Mouse (Mus musculus): ENCODE measurements at regions not wholly inside any gene's neighbourhood (a gene's known extent, or its start where the extent isn't known, plus 50 kb on each side); places are given as distances from the start of the nearest gene placed in this dataset.

DNA sequence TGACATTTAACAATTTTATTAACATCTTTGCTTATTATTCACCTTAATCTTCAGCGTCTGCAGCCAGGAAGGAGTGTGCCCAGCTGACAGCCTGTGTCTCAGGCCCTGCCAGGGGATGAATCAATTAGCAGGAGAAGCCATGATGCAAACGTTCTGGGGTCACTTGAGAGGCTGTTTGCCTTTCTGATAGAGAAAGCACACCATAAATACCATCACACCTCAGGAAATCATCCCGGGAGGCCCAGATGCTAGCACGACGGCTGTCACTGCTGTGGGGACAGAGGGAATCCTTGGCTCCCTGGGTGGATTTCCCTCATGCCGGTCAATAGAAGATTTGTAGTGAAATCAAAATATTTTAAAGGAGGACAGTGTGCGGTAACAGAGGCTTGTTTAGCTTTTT, 343.7 kb upstream of the Hnrnpa3 start:
- Histone ChIP-seq H3K4me3 (replicated peaks; ENCODE audit: insufficient read depth, low read depth, low read length) (no peak overlapping the region), H3K27ac (ENCODE audit: insufficient read depth, low read length) (no peak overlapping the region), H3K27me3 (ENCODE audit: control insufficient read depth, insufficient read depth, low read length) (no peaks in the 10 kb centered on the region; the same call in 1 of the 2 replicates), H3K4me1 (ENCODE audit: control insufficient read depth, insufficient read depth, low read length) (no peaks in the 10 kb centered on the region)
- no peak for DNase-seq
- TF ChIP-seq CTCF (IDR thresholded peaks at IDR 0.05; ENCODE audit: borderline replicate concordance, insufficient read depth, low read depth, low read length), result no peak
- TF ChIP-seq POLR2A (IDR thresholded peaks at IDR 0.05; ENCODE audit: borderline replicate concordance, insufficient read depth, low read length), result no peak
- 54% methylated on average over 7 of the region's 7 CpGs for WGBS

DNA sequence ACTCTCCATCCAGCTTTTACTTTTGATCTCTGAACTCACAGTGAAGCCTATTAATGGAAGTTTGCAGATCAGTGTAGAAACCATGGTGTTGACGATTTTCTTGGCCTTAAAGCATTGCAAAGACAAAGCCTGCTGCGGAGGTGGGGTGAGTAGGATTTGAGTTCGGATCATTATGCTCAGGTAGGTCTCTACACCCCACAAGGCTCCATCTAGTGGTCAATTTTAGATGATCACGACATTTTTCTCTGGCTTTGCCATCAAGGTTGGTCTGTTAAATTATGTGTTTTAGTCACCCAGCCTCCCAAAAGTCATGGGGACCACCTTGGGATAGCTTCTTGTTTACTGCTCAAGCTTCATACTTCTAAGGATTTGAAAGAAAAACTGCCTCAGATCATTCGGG, 340.9 kb upstream of the Hnrnpa3 start:
- Histone ChIP-seq H3K4me1 (ENCODE audit: control insufficient read depth, insufficient read depth, low read length) (no peaks in the 10 kb centered on the region), H3K4me3 (replicated peaks; ENCODE audit: insufficient read depth, low read depth, low read length) (no peak overlapping the region), H3K27me3 (ENCODE audit: control insufficient read depth, insufficient read depth, low read length) (no peaks in the 10 kb centered on the region), H3K27ac (ENCODE audit: insufficient read depth, low read length) (no peak overlapping the region)
- 64% methylated on average over 5 of the region's 5 CpGs for WGBS
- TF ChIP-seq POLR2A (IDR thresholded peaks at IDR 0.05; ENCODE audit: borderline replicate concordance, insufficient read depth, low read length), result no peak
- no peak for DNase-seq

DNA sequence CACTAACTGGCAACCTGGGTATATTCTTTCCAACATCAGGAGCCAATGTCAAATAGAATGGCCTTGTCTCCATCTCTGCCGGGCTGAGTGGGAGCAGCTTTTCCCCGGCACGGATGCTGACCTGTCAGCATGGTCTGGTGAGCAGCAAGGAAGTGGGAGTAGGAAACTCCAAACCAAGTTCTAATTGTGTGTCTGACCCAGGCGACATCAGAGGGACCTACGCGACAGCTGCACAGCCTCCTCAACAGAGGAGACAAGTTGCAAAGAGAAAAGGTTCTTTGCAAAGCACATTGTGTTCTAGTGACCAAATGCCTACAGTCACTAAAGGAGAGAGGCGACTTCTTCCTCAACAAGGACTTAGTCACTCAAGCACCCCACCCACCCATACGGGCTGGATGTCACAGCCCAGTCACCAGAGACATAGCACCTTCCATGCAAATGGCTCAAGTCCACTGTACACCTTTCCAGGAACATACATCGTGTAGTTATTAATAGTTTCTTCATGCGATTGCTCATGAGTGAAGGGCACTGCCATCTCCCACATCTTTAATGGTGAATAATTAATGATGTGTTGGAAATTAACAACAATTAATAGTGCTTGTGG, 334.8 kb upstream of the Hnrnpa3 start:
- no peaks in the 10 kb centered on the region for H3K27me3 ChIP-seq (ENCODE audit: control insufficient read depth, insufficient read depth, low read length)
- no peak for DNase-seq
- H3K4me3 ChIP-seq (replicated peaks; ENCODE audit: insufficient read depth, low read depth, low read length), result no peak overlapping the region
- no peaks in the 10 kb centered on the region for H3K4me1 ChIP-seq (ENCODE audit: control insufficient read depth, insufficient read depth, low read length)
- no peak for TF ChIP-seq POLR2A (IDR thresholded peaks at IDR 0.05; ENCODE audit: borderline replicate concordance, insufficient read depth, low read length)
- no peak overlapping the region for H3K27ac ChIP-seq (ENCODE audit: insufficient read depth, low read length)
- WGBS, result 87% methylated on average over 10 of the region's 10 CpGs

DNA sequence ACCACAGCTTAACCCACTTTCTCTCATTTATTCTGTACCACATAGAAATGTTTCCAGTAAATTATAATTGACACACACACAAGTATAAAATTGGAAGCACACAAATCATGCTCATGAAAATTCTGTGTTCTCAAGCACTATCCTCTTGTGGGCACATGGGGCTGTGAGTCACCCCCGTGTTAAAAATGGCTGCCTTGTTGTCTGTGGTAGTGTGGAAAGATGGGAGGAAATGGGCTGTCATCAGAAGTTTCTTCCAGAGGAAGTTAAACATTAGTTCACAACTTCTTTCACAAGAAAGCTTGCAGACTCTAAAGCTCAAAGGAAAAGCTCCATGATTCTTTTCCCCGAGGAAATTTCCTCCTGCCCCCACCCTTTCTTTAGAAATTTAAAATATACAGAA, 329.5 kb upstream of the Hnrnpa3 start:
- Histone ChIP-seq H3K4me3 (replicated peaks; ENCODE audit: insufficient read depth, low read depth, low read length) (no peak overlapping the region), H3K27me3 (ENCODE audit: control insufficient read depth, insufficient read depth, low read length) (no peaks in the 10 kb centered on the region), H3K27ac (ENCODE audit: insufficient read depth, low read length) (no peak overlapping the region), H3K4me1 (ENCODE audit: control insufficient read depth, insufficient read depth, low read length) (no peaks in the 10 kb centered on the region)
- WGBS, result 79% methylated on average over 2 of the region's 2 CpGs
- DNase-seq, result no peak
- TF ChIP-seq CTCF (IDR thresholded peaks at IDR 0.05; ENCODE audit: borderline replicate concordance, insufficient read depth, low read depth, low read length), result no peak
- no peak for TF ChIP-seq POLR2A (IDR thresholded peaks at IDR 0.05; ENCODE audit: borderline replicate concordance, insufficient read depth, low read length)

DNA sequence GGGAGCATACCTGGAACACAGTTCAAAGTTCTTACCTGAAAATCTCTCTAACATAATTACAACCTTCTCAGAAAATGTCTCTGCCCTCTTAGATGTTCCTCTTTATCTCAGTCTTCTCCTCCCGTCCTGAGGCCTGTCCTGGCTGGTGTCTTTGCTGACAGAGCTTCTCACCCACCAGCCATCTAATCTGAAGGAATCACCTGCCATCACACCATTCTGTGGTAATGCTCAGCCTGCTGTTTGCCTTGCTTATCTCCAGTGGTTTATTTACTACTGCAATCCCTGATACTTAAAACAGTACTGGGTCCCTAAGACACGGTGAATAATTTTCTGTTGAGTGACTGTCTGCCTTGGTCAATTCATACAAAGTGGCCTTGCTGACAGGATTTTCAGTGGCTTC, 317.8 kb upstream of the Hnrnpa3 start:
- no peaks in the 10 kb centered on the region for H3K27me3 ChIP-seq (ENCODE audit: control insufficient read depth, insufficient read depth, low read length)
- no peaks in the 10 kb centered on the region for H3K4me1 ChIP-seq (ENCODE audit: control insufficient read depth, insufficient read depth, low read length)
- H3K4me3 ChIP-seq (replicated peaks; ENCODE audit: insufficient read depth, low read depth, low read length), result no peak overlapping the region
- WGBS, result 85% methylated on average over 2 of the region's 2 CpGs
- H3K27ac ChIP-seq (ENCODE audit: insufficient read depth, low read length), result no peak overlapping the region
- no peak for DNase-seq
- no peak for TF ChIP-seq CTCF (IDR thresholded peaks at IDR 0.05; ENCODE audit: borderline replicate concordance, insufficient read depth, low read depth, low read length)
- TF ChIP-seq POLR2A (IDR thresholded peaks at IDR 0.05; ENCODE audit: borderline replicate concordance, insufficient read depth, low read length), result no peak

DNA sequence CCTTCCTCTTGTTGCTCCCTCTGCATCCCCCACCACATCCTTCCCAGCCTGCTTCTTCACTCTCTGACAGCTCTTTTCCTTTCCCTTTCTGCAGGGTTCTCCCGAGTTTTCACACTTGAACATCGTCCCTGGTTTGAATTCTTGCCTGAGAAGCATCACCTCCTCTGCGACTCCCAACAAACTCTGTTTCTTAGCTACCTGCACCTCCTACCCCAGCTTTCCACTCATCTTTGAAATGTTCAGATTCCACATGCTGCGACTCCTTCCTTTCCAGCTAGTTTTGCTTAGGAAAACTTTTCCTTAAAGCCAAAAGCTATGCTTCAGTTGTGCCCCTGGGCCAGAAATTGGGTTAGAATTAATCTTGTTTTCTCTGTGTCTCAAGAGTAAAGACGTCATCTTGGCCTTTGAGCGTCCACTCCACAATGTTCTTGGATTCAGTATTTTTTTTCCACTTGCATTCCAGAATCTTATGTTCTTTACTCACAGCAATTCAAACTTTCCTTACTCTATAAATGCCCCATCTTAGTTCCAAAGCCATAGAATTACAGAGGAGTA, 317.3 kb upstream of the Hnrnpa3 start:
- TF ChIP-seq CTCF (IDR thresholded peaks at IDR 0.05; ENCODE audit: borderline replicate concordance, insufficient read depth, low read depth, low read length) (no peak), POLR2A (IDR thresholded peaks at IDR 0.05; ENCODE audit: borderline replicate concordance, insufficient read depth, low read length) (no peak)
- WGBS, result 89% methylated on average over 6 of the region's 6 CpGs
- no peak for DNase-seq
- Histone ChIP-seq H3K27me3 (ENCODE audit: control insufficient read depth, insufficient read depth, low read length) (no peaks in the 10 kb centered on the region), H3K4me1 (ENCODE audit: control insufficient read depth, insufficient read depth, low read length) (no peaks in the 10 kb centered on the region), H3K4me3 (replicated peaks; ENCODE audit: insufficient read depth, low read depth, low read length) (no peak overlapping the region), H3K27ac (ENCODE audit: insufficient read depth, low read length) (no peak overlapping the region)

DNA sequence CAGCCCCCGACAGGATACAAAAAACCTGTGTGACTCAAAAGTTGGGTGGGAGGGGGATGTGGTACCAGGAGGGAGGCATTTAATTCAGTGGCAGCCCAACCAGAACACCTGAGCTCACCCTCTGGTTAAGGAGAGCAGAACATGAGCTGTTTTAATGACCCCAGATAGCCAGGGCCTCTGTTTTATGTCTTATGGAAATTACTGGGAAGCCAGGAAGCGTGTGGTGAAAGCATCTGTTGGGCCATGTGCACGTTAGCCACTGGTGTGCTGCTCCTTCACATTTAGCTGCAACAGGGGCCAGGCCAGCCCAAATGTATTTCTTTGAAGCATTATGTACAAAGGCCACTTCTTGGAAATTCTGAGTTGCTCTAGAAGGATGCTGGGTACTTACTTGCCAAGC, 308.2 kb upstream of the Hnrnpa3 start:
- Histone ChIP-seq H3K27ac (ENCODE audit: insufficient read depth, low read length) (no peak overlapping the region), H3K4me1 (ENCODE audit: control insufficient read depth, insufficient read depth, low read length) (no peaks in the 10 kb centered on the region), H3K27me3 (ENCODE audit: control insufficient read depth, insufficient read depth, low read length) (no peaks in the 10 kb centered on the region), H3K4me3 (replicated peaks; ENCODE audit: insufficient read depth, low read depth, low read length) (no peak overlapping the region)
- DNase-seq, result no peak
- WGBS, result 52% methylated on average over 3 of the region's 3 CpGs
- TF ChIP-seq POLR2A (IDR thresholded peaks at IDR 0.05; ENCODE audit: borderline replicate concordance, insufficient read depth, low read length) (no peak), CTCF (IDR thresholded peaks at IDR 0.05; ENCODE audit: borderline replicate concordance, insufficient read depth, low read depth, low read length) (no peak)

DNA sequence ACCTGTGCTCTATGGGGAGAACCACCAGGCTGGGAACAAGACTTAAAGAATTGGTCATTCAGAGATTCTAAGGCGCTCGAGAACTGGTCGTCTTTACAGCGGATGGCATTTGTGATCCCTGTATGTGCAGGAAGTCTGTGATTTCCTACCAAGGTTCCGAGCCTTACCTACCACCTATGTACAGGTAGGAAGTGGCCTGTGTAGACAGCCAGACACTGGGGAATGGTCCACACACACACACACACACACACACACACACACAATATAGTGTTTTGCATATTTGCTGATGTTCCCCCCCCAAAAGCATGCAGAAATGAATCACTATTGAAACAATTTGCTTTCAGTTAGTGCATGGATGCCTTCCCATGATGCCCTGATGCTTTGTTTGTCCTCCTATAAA, 307.1 kb upstream of the Hnrnpa3 start:
- Histone ChIP-seq H3K4me3 (replicated peaks; ENCODE audit: insufficient read depth, low read depth, low read length) (no peak overlapping the region), H3K27ac (ENCODE audit: insufficient read depth, low read length) (no peak overlapping the region), H3K4me1 (ENCODE audit: control insufficient read depth, insufficient read depth, low read length) (no peaks in the 10 kb centered on the region), H3K27me3 (ENCODE audit: control insufficient read depth, insufficient read depth, low read length) (no peaks in the 10 kb centered on the region)
- WGBS, result 98% methylated on average over 5 of the region's 5 CpGs
- DNase-seq, result no peak
- TF ChIP-seq CTCF (IDR thresholded peaks at IDR 0.05; ENCODE audit: borderline replicate concordance, insufficient read depth, low read depth, low read length), result no peak
- no peak for TF ChIP-seq POLR2A (IDR thresholded peaks at IDR 0.05; ENCODE audit: borderline replicate concordance, insufficient read depth, low read length)
